Mouse (Mus musculus): ENCODE data around the gene Stmn1.

Stmn1 gene

GRCm38 (mm10) chr4:134468215-134468575 is at the start of gene Stmn1:
TSS of gene Stmn1 (plus strand) at chr4:134468320.
- ChIA-PET CTCF (interaction anchor here in 3 of 4 experiments (0.6 to 3.0 kb wide), 8 partner anchors 9 to 281 kb away, joined by 3 to 24 read pairs (median 4); partner anchors contain the start of genes Pafah2 (in 2 of the 3) and Cep85 (in 1 of the 3)), POLR2A (interaction anchor here (0.5 to 14.9 kb wide), 66 partner anchors 9 to 512 kb away, joined by 3 to 261 read pairs (median 4); partner anchors contain the start of genes Pafah2 (in 3 of the 4), Cep85 (in 2 of the 4), Aunip (in 1 of the 4) and Paqr7 (in 1 of the 4))

GRCm38 (mm10) chr4:134421971-134422370 is 46.1 kb upstream of the Stmn1 start:
- ChIA-PET POLR2A (no interaction called here), CTCF (no interaction called here)

DNA sequence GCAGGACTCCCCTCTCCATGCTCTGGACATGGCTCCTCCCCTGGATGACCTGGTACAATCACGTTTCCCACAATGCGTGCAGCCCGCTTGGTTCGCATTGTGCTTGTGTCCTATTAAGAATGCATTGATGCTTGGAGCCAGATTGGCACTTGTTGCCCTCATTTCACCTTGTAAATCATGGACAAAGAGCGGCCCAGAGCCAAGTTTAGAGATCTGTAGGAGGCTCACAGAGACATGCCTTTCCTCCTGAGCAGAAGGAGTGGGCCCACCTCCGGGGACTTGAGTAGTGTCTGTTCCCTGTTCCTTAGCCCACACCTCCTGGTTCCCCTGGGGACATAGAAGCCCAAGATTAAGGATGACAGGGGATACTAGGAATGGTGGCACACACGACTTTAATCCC is 44.2 kb upstream of the Stmn1 start:
- ChIA-PET CTCF (interaction anchor here in 2 of 4 experiments (0.6 to 0.8 kb wide), 2 partner anchors 13 to 31 kb away, joined by 3 to 4 read pairs; no protein-coding TSS in a partner anchor), POLR2A (interaction anchor here in 1 of 4 experiments (0.5 to 1.9 kb wide), 4 partner anchors 16 to 193 kb away, joined by 3 to 5 read pairs (median 4); no protein-coding TSS in a partner anchor)

DNA sequence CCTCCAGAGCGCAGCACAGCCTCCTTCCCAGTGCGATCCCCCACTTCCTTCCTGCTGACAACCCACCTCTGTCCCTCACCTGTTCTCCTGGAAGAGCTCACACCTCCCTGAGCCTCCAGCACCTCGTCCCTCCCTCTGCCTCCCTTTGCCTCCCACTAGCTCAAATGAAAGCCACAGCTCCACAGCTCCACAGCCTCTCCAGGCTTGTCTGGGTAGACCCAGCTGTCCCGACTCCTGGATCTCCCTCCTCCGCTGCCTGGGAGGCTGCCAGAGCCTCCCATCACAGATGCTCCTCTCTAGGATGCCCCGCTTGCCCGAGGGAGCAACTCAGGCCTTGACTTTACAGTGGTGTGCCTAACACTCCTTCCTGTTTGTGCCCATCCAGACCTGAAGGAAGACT is 43.0 kb upstream of the Stmn1 start:
- POLR2A ChIA-PET: interaction anchor here in 2 of 4 experiments (0.7 to 1.9 kb wide), 12 partner anchors 9 to 46 kb away, joined by 3 to 5 read pairs (median 4); partner anchors contain the start of gene Stmn1 (in 1 of the 2)
- CTCF ChIA-PET: interaction anchor here in 2 of 4 experiments (0.6 to 1.2 kb wide), 5 partner anchors 10 to 862 kb away, joined by 3 to 5 read pairs (median 3); no protein-coding TSS in a partner anchor

GRCm38 (mm10) chr4:134430381-134431004 is 37.6 kb upstream of the Stmn1 start:
- POLR2A ChIA-PET: interaction anchor here in 3 of 4 experiments (0.6 to 2.2 kb wide), 19 partner anchors 9 to 80 kb away, joined by 3 to 12 read pairs (median 5); partner anchors contain the start of genes Stmn1 (in 2 of the 3), Aunip (in 1 of the 3) and Pafah2 (in 1 of the 3)

DNA sequence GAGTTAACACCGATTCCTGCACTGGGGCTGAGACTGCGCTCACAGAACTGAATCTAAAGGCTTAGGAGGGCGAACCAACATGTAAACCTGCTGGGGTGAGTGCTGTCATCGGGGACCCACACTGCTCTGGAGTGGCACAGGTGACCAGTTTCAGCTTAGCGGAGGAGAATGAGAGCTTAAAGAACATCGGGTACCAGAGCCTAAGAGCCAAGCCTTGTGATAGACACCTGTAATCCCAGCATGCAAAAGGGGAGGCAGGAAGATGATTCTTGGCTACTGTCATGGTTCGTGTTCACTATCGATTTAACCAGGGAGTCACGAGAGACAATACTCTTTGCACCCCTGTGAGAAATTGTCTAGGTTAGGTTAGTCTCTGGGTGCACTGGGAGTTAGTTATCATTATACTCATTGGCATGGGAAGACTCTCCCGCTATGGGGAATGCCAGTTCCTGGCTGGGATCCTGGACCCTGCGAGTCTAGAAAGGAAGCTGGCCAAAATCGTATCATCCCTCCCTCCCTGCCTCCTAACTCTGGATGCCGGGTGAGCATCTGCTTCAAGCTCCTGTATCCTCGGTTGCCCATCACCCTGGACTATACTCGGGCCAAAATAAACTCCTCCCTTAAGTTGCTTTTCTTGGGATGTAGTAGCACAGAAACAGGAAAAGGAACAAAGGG is 35.3 kb upstream of the Stmn1 start:
- POLR2A ChIA-PET: interaction anchor here in 1 of 4 experiments (0.6 to 3.1 kb wide), 4 partner anchors 18 to 45 kb away, joined by 3 to 9 read pairs (median 4); no protein-coding TSS in a partner anchor
- CTCF ChIA-PET: interaction anchor here in 1 of 4 experiments (0.9 kb wide), 1 partner anchor 45 kb away, joined by 3 read pairs; no protein-coding TSS in a partner anchor

More at GRCm38 (mm10) chr4:134430381-134431004, 37.6 kb upstream of the Stmn1 start:
- CTCF ChIA-PET: interaction anchor here in 3 of 4 experiments (0.6 to 2.0 kb wide), 11 partner anchors 14 to 99 kb away, joined by 3 to 8 read pairs (median 4); partner anchors contain the start of gene Pafah2 (in 2 of the 3)

DNA sequence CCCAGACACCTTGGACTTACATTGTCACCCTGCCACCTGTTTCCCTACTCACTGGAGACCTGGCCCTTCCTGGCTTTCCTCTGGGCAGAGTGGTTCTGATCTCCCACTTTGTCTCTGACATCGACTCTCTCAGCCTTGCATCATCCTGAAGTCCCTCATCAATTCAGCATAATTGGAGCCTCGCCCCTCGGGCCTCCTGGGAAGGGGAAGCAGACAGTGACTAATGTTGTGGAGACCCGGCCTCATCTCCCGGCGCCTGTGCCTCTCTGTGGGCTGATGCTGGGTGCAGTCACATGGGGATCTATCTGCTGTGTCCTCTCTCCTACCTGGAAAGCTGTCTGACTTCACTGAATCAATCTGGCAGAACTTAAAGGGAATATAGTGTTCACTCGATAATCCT is 31.9 kb upstream of the Stmn1 start:
- POLR2A ChIA-PET: interaction anchor here in 3 of 4 experiments (0.7 to 3.2 kb wide), 21 partner anchors 9 to 249 kb away, joined by 3 to 18 read pairs (median 7); partner anchors contain the start of genes Stmn1 (in 2 of the 3) and Cep85 (in 1 of the 3)

GRCm38 (mm10) chr4:134436659-134437058 is 31.5 kb upstream of the Stmn1 start:
- CTCF ChIA-PET: interaction anchor here (0.6 to 2.1 kb wide), 10 partner anchors 11 to 332 kb away, joined by 3 to 11 read pairs (median 4); partner anchors contain the start of genes Cep85 (in 1 of the 4) and Pafah2 (in 1 of the 4)
- POLR2A ChIA-PET: interaction anchor here (0.5 to 3.2 kb wide), 29 partner anchors 9 to 301 kb away, joined by 3 to 18 read pairs (median 4); partner anchors contain the start of genes Stmn1 (in 2 of the 4), Aunip (in 1 of the 4) and Cep85 (in 1 of the 4)

More for the DNA sequence above, 31.9 kb upstream of the Stmn1 start:
- CTCF ChIA-PET: interaction anchor here in 3 of 4 experiments (0.6 to 2.1 kb wide), 9 partner anchors 12 to 331 kb away, joined by 3 to 11 read pairs (median 4); partner anchors contain the start of genes Cep85 (in 1 of the 3) and Pafah2 (in 1 of the 3)

DNA sequence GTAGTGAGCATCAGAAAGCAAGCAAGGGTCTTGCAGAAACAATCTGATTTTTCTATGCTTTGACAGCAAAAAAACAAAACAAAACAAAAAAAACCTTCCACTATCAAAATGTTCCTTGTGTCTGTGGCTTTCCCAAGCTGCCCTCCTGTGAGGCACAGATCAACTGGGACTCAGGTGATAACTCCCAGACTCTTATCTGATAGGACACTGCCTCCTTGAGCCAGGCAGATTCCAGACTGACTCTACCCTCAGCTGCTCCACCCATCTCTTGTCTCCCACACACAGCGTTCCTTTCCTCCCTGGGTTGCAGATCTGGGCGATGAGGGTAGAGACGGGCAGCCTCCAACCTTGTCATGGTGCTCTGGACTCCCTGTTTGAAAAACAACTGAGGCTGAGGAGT is 29.0 kb upstream of the Stmn1 start:
- CTCF ChIA-PET: interaction anchor here in 1 of 4 experiments (0.6 to 1.0 kb wide), 2 partner anchors 28 to 39 kb away, joined by 5 to 8 read pairs; no protein-coding TSS in a partner anchor

DNA sequence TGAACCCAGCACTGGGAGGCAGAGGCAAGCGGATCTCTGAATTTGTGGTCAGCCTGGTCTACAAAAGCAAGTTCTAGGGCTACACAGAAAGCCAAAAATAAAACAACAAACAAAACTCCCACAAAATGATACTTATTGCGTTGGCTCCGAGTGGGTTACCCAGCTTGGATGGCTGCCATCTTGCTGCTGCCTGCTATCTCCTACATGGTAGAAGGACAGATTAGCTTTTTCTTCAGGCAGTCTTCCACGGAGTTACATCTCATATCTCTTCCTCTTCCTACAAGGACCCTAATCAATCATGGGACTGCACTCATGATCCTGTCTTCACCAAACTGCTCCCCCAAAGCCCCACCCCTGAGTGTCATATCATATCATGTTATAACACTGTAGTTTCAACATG is 28.2 kb upstream of the Stmn1 start:
- CTCF ChIA-PET: no interaction called here

More for the DNA sequence above, 29.0 kb upstream of the Stmn1 start:
- POLR2A ChIA-PET: interaction anchor here in 2 of 4 experiments (0.7 to 3.2 kb wide), 7 partner anchors 7 to 90 kb away, joined by 3 to 18 read pairs (median 4); partner anchors contain the start of genes Pafah2 (in 1 of the 2) and Stmn1 (in 1 of the 2)

DNA sequence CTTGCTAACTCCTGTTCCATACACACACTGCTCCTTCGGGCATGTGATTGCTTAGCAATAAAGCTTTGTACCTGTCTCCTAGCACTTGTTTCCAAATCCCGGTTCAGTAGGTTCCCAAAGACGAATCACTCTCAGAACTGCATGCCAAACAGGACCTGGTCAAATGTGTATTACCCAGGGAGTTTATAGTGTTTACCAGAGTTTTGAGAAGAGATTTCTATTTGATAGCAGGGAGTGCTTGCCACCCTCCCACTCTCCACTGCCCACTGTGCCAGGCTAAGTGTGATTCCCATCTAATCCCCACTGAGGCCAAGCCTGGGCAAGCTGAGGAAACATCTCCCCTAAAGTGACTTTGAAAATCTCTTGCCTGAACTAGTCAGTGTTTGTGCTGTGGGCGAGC is 25.9 kb upstream of the Stmn1 start:
- ChIA-PET POLR2A (interaction anchor here in 3 of 4 experiments (0.8 to 2.0 kb wide), 8 partner anchors 8 to 605 kb away, joined by 3 to 7 read pairs (median 4); partner anchors contain the start of gene Stmn1 (in 1 of the 3)), CTCF (interaction anchor here in 1 of 4 experiments (1.0 kb wide), 1 partner anchor 36 kb away, joined by 3 read pairs; no protein-coding TSS in a partner anchor)

More for the DNA sequence above, 28.2 kb upstream of the Stmn1 start:
- POLR2A ChIA-PET: interaction anchor here in 3 of 4 experiments (0.9 to 2.0 kb wide), 7 partner anchors 9 to 35 kb away, joined by 3 to 7 read pairs (median 4); partner anchors contain the start of gene Stmn1 (in 1 of the 3)

DNA sequence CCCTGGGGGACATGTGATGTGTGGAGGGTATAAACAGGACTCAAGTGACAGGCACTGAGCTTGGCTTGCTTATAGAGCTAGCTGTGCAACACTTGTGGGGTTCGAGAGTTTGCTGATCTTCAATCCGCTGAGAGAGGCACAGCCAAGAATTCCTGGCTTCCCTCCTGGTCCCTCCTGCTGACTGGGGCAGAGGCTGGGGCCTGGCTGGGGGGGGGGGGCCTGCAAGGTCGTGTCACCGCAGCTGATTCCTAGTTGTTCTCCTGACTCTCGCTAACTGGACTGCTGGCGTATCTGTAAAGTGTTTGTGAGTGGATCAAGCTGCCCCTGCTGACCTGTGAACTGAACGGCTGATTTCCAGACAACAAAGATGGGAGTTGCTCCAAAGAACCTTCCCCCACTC is 24.5 kb upstream of the Stmn1 start:
- CTCF ChIA-PET: interaction anchor here in 2 of 4 experiments (0.5 to 1.1 kb wide), 2 partner anchors 34 to 53 kb away, joined by 3 read pairs; partner anchors contain the start of gene Paqr7 (in 1 of the 2)
- POLR2A ChIA-PET: interaction anchor here in 1 of 4 experiments (0.6 to 1.7 kb wide), 4 partner anchors 9 to 127 kb away, joined by 3 to 7 read pairs (median 4); partner anchors contain the start of gene Stmn1

- ChIA-PET CTCF (interaction anchor here in 3 of 4 experiments (0.6 to 1.0 kb wide), 5 partner anchors 33 to 1195 kb away, joined by 4 to 13 read pairs (median 5); no protein-coding TSS in a partner anchor), POLR2A (interaction anchor here in 3 of 4 experiments (0.6 to 8.0 kb wide), 16 partner anchors 7 to 1976 kb away, joined by 3 to 96 read pairs (median 4); partner anchors contain the start of gene Stmn1 (in 2 of the 3))
Measured at GRCm38 (mm10) chr4:134444949-134445348, 23.2 kb upstream of the Stmn1 start.

GRCm38 (mm10) chr4:134445489-134445888 is 22.6 kb upstream of the Stmn1 start:
- ChIA-PET CTCF (interaction anchor here in 3 of 4 experiments (0.6 to 1.0 kb wide), 5 partner anchors 33 to 1196 kb away, joined by 4 to 13 read pairs (median 5); no protein-coding TSS in a partner anchor), POLR2A (interaction anchor here in 3 of 4 experiments (0.6 to 8.0 kb wide), 25 partner anchors 8 to 1976 kb away, joined by 3 to 96 read pairs (median 4); partner anchors contain the start of gene Stmn1 (in 2 of the 3))

DNA sequence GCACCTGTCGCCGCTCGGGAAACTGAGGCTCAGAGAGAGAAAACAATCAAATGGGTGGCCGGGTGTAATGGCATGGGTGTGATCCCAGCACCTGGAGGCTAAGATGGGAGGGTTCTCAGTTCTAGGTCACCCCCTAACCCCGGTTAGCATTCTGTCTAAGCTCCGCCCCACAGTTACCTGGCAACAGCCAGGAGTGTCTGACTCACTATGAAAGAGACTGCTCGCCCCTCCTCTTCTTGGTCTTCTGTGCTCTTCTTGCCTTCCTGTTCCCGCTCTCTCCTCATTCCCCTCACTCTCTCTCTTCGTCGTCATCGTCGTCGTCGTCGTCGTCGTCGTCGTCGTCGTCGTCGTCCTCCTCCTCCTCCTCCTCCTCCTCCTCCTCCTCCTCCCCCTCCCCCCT is 20.2 kb upstream of the Stmn1 start:
- CTCF ChIA-PET: interaction anchor here in 2 of 4 experiments (0.9 to 1.8 kb wide), 6 partner anchors 11 to 52 kb away, joined by 3 to 10 read pairs (median 6); partner anchors contain the start of gene Pafah2 (in 1 of the 2)
- POLR2A ChIA-PET: interaction anchor here in 3 of 4 experiments (0.6 to 8.0 kb wide), 17 partner anchors 8 to 332 kb away, joined by 3 to 96 read pairs (median 5); partner anchors contain the start of gene Stmn1 (in 2 of the 3)

GRCm38 (mm10) chr4:134449595-134450391 is 18.3 kb upstream of the Stmn1 start:
- CTCF ChIA-PET: interaction anchor here in 3 of 4 experiments (0.5 to 1.6 kb wide), 8 partner anchors 19 to 1621 kb away, joined by 3 to 7 read pairs (median 4); partner anchors contain the start of gene Pafah2 (in 1 of the 3)

More at GRCm38 (mm10) chr4:134449595-134450391, 18.3 kb upstream of the Stmn1 start:
- POLR2A ChIA-PET: interaction anchor here in 2 of 4 experiments (0.8 to 8.0 kb wide), 23 partner anchors 8 to 473 kb away, joined by 3 to 96 read pairs (median 5); partner anchors contain the start of genes Aunip (in 2 of the 2), Stmn1 (in 2 of the 2), Pafah2 (in 1 of the 2) and Rsrp1 (in 1 of the 2)
